Mouse (Mus musculus): ENCODE measurements around the gene Akr1c14.
"Not testable (repeated sequence)": the region's sequence is repeated elsewhere in the genome, so short reads cannot be mapped to it uniquely, and the experiment has no call there.

The Akr1c14 gene

GRCm38 (mm10) chr13:4048719-4049118 is at the start of gene Akr1c14:
Gene Akr1c14 (plus strand): TSS chr13:4049011.
- DNase-seq (ENCODE audit: low spot score in 2 of 2) = no peak

- DNase-seq (ENCODE audit: low spot score in 2 of 2) = peak; percentile 67 to 82
Observed at GRCm38 (mm10) chr13:4001687-4002086, 47.1 kb upstream of the Akr1c14 start.

GRCm38 (mm10) chr13:4010784-4011183 is 38.0 kb upstream of the Akr1c14 start:
- DNase-seq (ENCODE audit: low spot score in 2 of 2) = no peak

DNA sequence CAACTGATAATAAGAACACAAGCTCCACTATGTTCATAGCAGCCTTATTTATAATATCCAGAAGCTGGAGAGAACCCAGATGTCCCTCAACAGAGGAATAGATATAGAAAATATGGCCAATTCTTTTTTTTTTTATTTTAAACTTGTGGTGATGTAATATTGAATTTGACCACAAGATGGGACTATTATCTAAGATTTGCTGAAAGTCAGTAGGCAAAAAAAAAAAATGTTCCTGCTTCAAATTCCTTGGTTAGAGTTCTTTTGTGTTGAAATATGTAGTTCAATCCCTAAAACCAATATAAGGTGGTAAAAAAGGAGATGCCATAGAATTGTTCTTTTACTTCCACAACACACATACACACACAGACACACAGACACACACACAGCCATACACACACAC is 35.0 kb upstream of the Akr1c14 start:
- no peak for DNase-seq (ENCODE audit: low spot score in 2 of 2)

- DNase-seq (ENCODE audit: low spot score in 2 of 2) = no peak
Observed at GRCm38 (mm10) chr13:4029897-4030296, 18.9 kb upstream of the Akr1c14 start.

DNA sequence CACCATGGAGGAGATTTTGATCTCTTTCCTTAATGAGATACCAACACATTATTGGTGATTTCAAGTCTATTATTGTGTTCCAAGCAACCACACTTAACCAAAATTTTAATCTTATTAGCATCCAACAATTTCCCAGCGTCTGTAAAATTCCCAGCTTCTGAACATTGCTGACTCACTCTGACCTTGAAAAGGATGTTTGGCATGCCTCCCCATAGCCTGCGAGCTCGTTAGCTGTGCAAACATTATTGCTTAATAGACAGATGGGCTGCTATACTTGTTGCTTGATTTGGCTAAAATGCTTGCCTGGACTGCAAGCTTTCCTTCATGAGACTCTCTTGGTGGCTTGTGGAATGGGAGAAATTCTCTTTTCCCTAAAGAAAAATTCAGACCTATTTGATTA is 16.3 kb upstream of the Akr1c14 start:
- DNase-seq (ENCODE audit: low spot score in 2 of 2) = no peak

- DNase-seq (ENCODE audit: low spot score in 2 of 2) = no peak
Observed at GRCm38 (mm10) chr13:4035052-4035451, 13.8 kb upstream of the Akr1c14 start.

GRCm38 (mm10) chr13:4046113-4046512 is 2.7 kb upstream of the Akr1c14 start:
- no peak for DNase-seq (ENCODE audit: low spot score in 2 of 2)

DNA sequence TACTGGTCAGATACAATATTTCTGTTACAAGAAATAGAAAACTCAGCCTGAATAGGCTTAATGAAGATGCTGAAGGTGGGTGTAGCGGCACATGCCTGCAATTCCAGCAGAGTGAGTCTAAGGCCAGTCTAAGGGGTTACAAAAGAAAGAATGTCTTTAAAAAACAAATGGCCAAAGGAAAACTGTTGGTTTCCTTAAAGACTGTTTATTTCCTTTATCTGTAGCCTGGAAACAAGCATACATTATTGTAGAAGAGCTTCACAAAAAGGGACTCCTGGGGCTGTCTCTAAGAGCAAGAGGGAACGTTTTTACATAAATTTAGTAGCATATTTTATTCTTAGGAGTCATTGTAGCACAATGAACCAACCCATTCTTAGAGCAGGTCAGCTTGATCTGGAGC is 2.0 kb upstream of the Akr1c14 start:
- no peak for DNase-seq (ENCODE audit: low spot score in 2 of 2)

GRCm38 (mm10) chr13:4048226-4048625 is 585 bp upstream of the Akr1c14 start:
- no peak for DNase-seq (ENCODE audit: low spot score in 2 of 2)

- no peak for DNase-seq (ENCODE audit: low spot score in 2 of 2)
Observed at GRCm38 (mm10) chr13:4049655-4050054, 844 bp downstream of the Akr1c14 start.

DNA sequence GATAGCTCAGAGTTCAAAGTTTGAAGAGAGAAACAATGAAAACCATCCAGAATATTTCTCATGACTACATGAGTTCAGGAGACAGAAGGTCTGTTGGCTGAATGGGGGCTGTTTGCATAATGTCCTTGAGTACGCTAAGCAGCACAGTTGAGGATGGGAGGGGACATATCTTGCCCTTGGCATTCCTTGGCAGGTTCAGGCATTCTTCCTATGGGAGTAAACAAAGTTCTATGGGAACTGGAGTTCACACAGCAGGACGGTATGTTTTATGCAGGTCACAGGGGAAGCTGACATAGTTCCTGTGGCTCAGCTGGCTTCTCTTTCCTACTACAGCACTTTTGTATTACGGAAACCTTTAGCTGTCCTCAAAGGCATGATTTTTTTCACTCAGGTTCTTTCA is 6.6 kb downstream of the Akr1c14 start:
- no peak for DNase-seq (ENCODE audit: low spot score in 2 of 2)

DNA sequence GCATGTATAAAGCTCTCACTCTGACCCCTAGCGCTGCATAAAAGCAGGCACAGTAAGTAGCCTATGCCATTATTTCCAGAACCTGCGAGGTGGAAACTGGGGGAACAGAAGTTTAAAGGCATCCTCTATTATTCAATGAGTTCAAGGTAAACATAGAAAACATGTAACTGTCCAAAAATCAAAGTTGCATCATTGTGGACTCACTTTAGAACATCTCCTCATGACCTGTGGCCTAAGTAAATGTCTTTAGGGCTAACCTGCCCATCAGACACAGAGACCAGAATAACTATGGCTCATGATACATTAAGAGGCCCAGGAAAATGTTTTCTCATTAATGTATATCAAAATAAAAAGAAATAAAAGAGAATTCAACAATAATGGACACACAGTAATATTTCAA is 7.4 kb downstream of the Akr1c14 start:
- DNase-seq (ENCODE audit: low spot score in 2 of 2) = no peak

- not testable (repeated sequence) for DNase-seq (ENCODE audit: low spot score in 2 of 2)
Observed at GRCm38 (mm10) chr13:4058239-4058638, 9.4 kb downstream of the Akr1c14 start.

GRCm38 (mm10) chr13:4059363-4059762 is 10.6 kb downstream of the Akr1c14 start:
- no peak for DNase-seq (ENCODE audit: low spot score in 2 of 2)

DNA sequence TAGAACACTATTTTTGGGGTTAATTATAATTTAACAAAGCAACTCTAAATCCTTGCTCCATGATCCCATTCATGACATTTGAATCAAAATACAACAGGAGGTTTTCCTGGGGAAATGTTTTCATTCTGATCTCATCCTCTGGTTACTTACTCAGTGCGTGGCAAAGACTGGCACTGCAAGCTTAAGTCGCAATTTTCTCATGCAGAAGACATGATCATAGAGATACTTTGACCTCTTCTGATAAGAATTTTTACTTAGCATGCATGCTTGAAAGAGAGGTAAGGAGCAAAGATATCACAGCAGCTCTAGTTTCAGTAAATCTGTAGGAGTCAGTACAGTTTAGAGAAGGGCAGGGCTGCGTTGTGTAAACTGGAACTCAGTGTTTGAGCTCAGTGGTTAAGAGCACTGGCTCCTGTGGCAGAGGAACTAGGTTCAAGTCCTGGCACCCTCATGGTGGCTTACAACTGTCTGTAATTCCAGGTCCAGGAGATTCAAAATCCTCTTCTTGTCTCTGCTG is 11.5 kb downstream of the Akr1c14 start:
- no peak for DNase-seq (ENCODE audit: low spot score in 2 of 2)

GRCm38 (mm10) chr13:4076517-4077435 is 28.0 kb downstream of the Akr1c14 start:
- no peak for DNase-seq (ENCODE audit: low spot score in 2 of 2)

DNA sequence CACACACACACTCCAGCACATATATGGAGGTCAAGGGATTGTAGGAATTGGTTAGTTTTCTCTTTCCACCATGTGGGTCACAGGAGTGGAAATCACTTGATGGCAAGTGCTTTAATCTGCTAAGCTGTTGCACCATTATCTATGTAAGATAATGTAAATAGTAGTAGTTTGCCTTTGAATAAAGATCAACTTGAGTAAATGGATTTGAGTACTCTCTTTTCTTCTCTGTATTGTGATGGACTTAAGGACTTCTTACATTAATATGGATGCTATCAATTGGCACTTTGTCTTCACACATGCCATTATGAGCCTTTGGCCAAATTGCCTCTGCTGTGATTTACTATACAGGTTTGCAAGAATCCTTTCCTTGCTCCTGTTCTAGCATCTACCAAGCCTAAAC is 31.1 kb downstream of the Akr1c14 start:
- DNase-seq (ENCODE audit: low spot score in 2 of 2) = no peak

GRCm38 (mm10) chr13:4101691-4102090 is 52.9 kb downstream of the Akr1c14 start:
- DNase-seq (ENCODE audit: low spot score in 2 of 2) = no peak

- no peak for DNase-seq (ENCODE audit: low spot score in 2 of 2)
Observed at GRCm38 (mm10) chr13:4102721-4103120, 53.9 kb downstream of the Akr1c14 start.

DNA sequence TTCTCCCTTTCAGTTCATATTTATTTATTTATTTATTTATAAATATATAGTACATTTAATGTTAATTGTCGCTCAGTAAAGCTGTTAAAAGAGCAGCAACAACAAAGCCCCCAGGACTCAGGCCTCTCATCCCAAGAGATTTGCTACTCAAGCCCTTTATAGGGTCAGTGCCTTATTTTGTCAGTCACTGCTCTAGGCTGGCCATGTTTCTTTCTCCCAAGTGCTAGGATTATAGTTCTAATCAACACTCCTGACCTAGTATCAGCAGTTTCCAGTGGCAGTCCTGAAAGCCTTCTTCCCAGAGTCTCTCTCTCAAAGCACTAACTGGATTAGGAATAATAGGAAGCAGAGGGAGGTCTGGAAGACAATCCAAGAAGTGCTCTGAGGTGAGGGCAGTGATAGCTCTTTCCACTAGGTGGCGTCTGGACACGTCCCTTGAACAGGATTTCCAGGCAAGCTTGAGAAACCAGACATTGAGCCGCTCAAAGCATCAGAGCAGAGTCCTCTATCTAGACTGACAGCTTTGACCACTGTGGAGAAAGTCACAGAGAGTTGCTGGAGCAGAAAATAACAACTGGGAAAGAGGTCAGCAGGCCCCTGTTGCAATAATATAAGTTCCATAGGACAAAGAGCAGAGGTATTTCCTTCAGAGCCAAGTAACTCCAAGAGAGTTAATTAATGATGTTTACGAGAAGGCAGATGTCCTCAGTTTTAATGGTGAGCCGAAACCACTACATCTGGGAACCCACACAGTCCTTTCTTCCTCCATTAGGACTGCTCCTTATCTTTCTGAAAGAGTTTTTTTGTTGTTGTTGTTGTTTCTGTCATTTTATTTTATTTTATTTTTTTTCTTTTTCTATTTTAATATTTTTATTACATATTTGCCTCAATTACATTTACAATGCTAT is 61.7 kb downstream of the Akr1c14 start:
- peak; percentile 46 to 66 for DNase-seq (ENCODE audit: low spot score in 2 of 2)

DNA sequence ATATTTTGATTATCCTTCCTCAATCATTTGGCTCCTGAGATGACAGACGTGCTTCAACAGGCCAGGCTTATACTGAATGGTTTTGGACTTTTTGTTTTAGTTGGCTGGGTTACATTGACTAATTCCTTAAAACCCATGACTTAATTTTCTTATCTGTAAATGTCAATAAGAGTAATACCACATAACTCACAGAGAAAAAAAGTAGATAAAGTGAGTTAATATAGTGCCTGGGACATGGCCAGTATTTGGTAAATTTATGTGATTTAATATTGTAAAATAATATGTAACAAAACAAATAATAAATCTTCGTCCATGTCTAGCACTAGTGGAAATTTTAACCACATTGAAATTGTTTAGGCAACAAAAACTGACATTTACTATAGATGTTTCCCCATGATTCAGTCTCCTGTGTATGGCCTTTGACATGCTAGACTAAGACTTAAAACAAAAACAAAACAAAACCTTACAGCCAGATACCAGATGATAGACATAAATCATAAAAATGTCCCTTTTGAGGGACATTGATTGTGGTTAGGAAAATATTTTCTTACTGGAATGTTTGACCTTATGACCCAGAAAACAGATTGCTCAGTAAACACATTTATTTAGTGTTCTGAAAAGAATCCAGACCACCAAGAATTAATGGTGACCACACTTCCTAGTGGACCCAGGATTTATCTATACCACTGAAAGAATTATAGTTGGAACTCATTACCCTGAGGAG is 70.5 kb downstream of the Akr1c14 start:
- DNase-seq (ENCODE audit: low spot score in 2 of 2) = no peak

Data from frontal cortex, postnatal 36 days (tissue).